Comparison of ENCODE assay signal across 8 mouse cellular contexts in genomic region chr6:4902674-4903324, GRCm38 (mm10). TPM values are rescaled to one million over a fixed set of nuclear protein-coding genes. Genes with fewer than 3 reads are reported as not detected.
A peak's percentile ranks its signal among the peaks of the same experiment; 100 is the strongest.
DNase-seq lines count a peak whose midpoint lies in the region; ATAC-seq and TF ChIP-seq lines count a peak whose summit lies in the region.

TSS of gene Ppp1r9a (plus strand) at chr6:4902917.

- peak within 1 kb of the TSS; percentile 26; the same call in 1 of the 2 replicates for H3K27ac ChIP-seq in ES-Bruce4 (ENCODE audit: insufficient read depth, low read length)
- no peak within 1 kb of the TSS for H3K27ac ChIP-seq in bone marrow macrophage, adult 2 months (ENCODE audit: insufficient read depth, low read depth, low read length)
- H3K27ac ChIP-seq in embryonic facial prominence, embryonic 14.5 days (replicated peaks; ENCODE audit: low read depth, low read length), result peak within 1 kb of the TSS; percentile 91
- H3K27ac ChIP-seq in heart, embryonic 13.5 days (replicated peaks), result peak within 1 kb of the TSS; percentile 88
- H3K27ac ChIP-seq in kidney, embryonic 16.5 days (ENCODE audit: low read length), result peak within 1 kb of the TSS; percentile 93
- H3K27ac ChIP-seq in liver, embryonic 11.5 days (ENCODE audit: low read depth, low read length), result peak within 1 kb of the TSS; percentile 89
- peak within 1 kb of the TSS; percentile 98 for H3K27ac ChIP-seq in midbrain, embryonic 16.5 days (ENCODE audit: low read length)

- 3% methylated on average over 11 of the region's 49 CpGs for WGBS in embryonic facial prominence, embryonic 14.5 days
- WGBS in heart, embryonic 13.5 days, result under 1% methylated on average over 33 of the region's 49 CpGs
- WGBS in kidney, embryonic 16.5 days, result 2% methylated on average over 26 of the region's 49 CpGs
- under 1% methylated on average over 40 of the region's 49 CpGs for WGBS in liver, embryonic 11.5 days
- WGBS in midbrain, embryonic 16.5 days, result under 1% methylated on average over 33 of the region's 49 CpGs

- no peak for TF ChIP-seq EP300 in ES-Bruce4 (IDR thresholded peaks at IDR 0.05; ENCODE audit: insufficient read depth, low read depth, low read length)

- peak; percentile 65 for DNase-seq in embryonic facial prominence, embryonic 14.5 days (ENCODE audit: low spot score)
- DNase-seq in liver, embryonic 11.5 days (ENCODE audit: low spot score), result peak; percentile 76
- DNase-seq in urinary bladder, postnatal 36 days (ENCODE audit: low spot score in 2 of 2), result peak; percentile 48 to 52

- H3K4me3 ChIP-seq in ES-Bruce4 (ENCODE audit: low read depth, low read length), result peak within 1 kb of the TSS; percentile 95
- peak within 1 kb of the TSS; percentile 81 for H3K4me3 ChIP-seq in bone marrow macrophage, adult 2 months (ENCODE audit: insufficient read depth, low read length)
- peak within 1 kb of the TSS; percentile 82 for H3K4me3 ChIP-seq in embryonic facial prominence, embryonic 14.5 days (ENCODE audit: low read depth, low read length)
- peak within 1 kb of the TSS; percentile 72 for H3K4me3 ChIP-seq in heart, embryonic 13.5 days
- peak within 1 kb of the TSS; percentile 77 for H3K4me3 ChIP-seq in kidney, embryonic 16.5 days (ENCODE audit: low read length)
- H3K4me3 ChIP-seq in liver, embryonic 11.5 days (ENCODE audit: low read depth, low read length), result peak within 1 kb of the TSS; percentile 81
- peak within 1 kb of the TSS; percentile 81 for H3K4me3 ChIP-seq in midbrain, embryonic 16.5 days (ENCODE audit: low read depth, low read length)

- no peaks in the 10 kb centered on the region for H3K36me3 ChIP-seq in ES-Bruce4 (ENCODE audit: control insufficient read depth, insufficient read depth, low read length, poor library complexity, severe bottlenecking)
- H3K36me3 ChIP-seq in embryonic facial prominence, embryonic 14.5 days (ENCODE audit: control insufficient read depth, insufficient read depth, low read length), result no peaks in the 10 kb centered on the region
- peaks cover 8% of the 10 kb centered on the region; the same call in 1 of the 2 replicates for H3K36me3 ChIP-seq in heart, embryonic 13.5 days
- no peaks in the 10 kb centered on the region for H3K36me3 ChIP-seq in kidney, embryonic 16.5 days (ENCODE audit: insufficient read depth, low read length)
- no peaks in the 10 kb centered on the region for H3K36me3 ChIP-seq in liver, embryonic 11.5 days (ENCODE audit: control insufficient read depth, insufficient read depth, low read length)
- H3K36me3 ChIP-seq in midbrain, embryonic 16.5 days (ENCODE audit: control insufficient read depth, insufficient read depth, low read length), result no peaks in the 10 kb centered on the region

- H3K4me1 ChIP-seq in ES-Bruce4 (ENCODE audit: control insufficient read depth, insufficient read depth, low read length), result no peaks in the 10 kb centered on the region
- peaks cover 4% of the 10 kb centered on the region for H3K4me1 ChIP-seq in bone marrow macrophage, adult 2 months (ENCODE audit: control insufficient read depth, insufficient read depth, low read length)
- H3K4me1 ChIP-seq in embryonic facial prominence, embryonic 14.5 days (ENCODE audit: control insufficient read depth, insufficient read depth, low read length), result peaks cover 8% of the 10 kb centered on the region
- H3K4me1 ChIP-seq in heart, embryonic 13.5 days, result peaks cover 27% of the 10 kb centered on the region
- peaks cover 10% of the 10 kb centered on the region for H3K4me1 ChIP-seq in kidney, embryonic 16.5 days (ENCODE audit: insufficient read depth, low read length)
- H3K4me1 ChIP-seq in liver, embryonic 11.5 days (replicated peaks; ENCODE audit: control insufficient read depth, insufficient read depth, low read length), result peaks cover 10% of the 10 kb centered on the region
- peaks cover 29% of the 10 kb centered on the region for H3K4me1 ChIP-seq in midbrain, embryonic 16.5 days (ENCODE audit: control insufficient read depth, insufficient read depth, low read length)

- peak within 1 kb of the TSS; percentile 97 for H3K9ac ChIP-seq in ES-Bruce4 (ENCODE audit: low read depth, poor library complexity, severe bottlenecking)
- H3K9ac ChIP-seq in embryonic facial prominence, embryonic 14.5 days (ENCODE audit: low read depth, low read length), result peak within 1 kb of the TSS; percentile 91
- peak within 1 kb of the TSS; percentile 97 for H3K9ac ChIP-seq in heart, embryonic 13.5 days
- H3K9ac ChIP-seq in kidney, embryonic 16.5 days (replicated peaks; ENCODE audit: low read length), result peak within 1 kb of the TSS; percentile 95
- H3K9ac ChIP-seq in liver, embryonic 11.5 days (ENCODE audit: low read depth, low read length), result peak within 1 kb of the TSS; percentile 78
- H3K9ac ChIP-seq in midbrain, embryonic 16.5 days (ENCODE audit: low read depth, low read length), result peak within 1 kb of the TSS; percentile 98

- peak within 1 kb of the TSS; percentile 89 for H3K4me2 ChIP-seq in embryonic facial prominence, embryonic 14.5 days (ENCODE audit: low read depth, low read length)
- peak within 1 kb of the TSS; percentile 77 for H3K4me2 ChIP-seq in heart, embryonic 13.5 days
- H3K4me2 ChIP-seq in kidney, embryonic 16.5 days (replicated peaks; ENCODE audit: low read depth, low read length), result peak within 1 kb of the TSS; percentile 88
- H3K4me2 ChIP-seq in liver, embryonic 11.5 days, result peak within 1 kb of the TSS; percentile 89
- H3K4me2 ChIP-seq in midbrain, embryonic 16.5 days (ENCODE audit: low read length), result peak within 1 kb of the TSS; percentile 67

- TF ChIP-seq CTCF in ES-Bruce4 (IDR thresholded peaks at IDR 0.05; ENCODE audit: low read depth, low read length), result peak; percentile 3
- TF ChIP-seq CTCF in bone marrow macrophage, adult 2 months (IDR thresholded peaks at IDR 0.05; ENCODE audit: low read depth, low read length), result no peak

- H3K9me3 ChIP-seq in ES-Bruce4 (replicated peaks; ENCODE audit: control insufficient read depth, insufficient read depth, low read length, poor library complexity, severe bottlenecking), result no peaks in the 10 kb centered on the region
- no peaks in the 10 kb centered on the region for H3K9me3 ChIP-seq in embryonic facial prominence, embryonic 14.5 days (ENCODE audit: control insufficient read depth, low read length)
- no peaks in the 10 kb centered on the region for H3K9me3 ChIP-seq in heart, embryonic 13.5 days
- no peaks in the 10 kb centered on the region for H3K9me3 ChIP-seq in kidney, embryonic 16.5 days (ENCODE audit: low read length)
- no peaks in the 10 kb centered on the region for H3K9me3 ChIP-seq in liver, embryonic 11.5 days (ENCODE audit: control insufficient read depth, low read length)
- H3K9me3 ChIP-seq in midbrain, embryonic 16.5 days (replicated peaks; ENCODE audit: control insufficient read depth, low read length, poor library complexity, severe bottlenecking), result no peaks in the 10 kb centered on the region

- TF ChIP-seq POLR2A in ES-Bruce4 (IDR thresholded peaks at IDR 0.05; ENCODE audit: insufficient read depth, low read length), result no peak
- TF ChIP-seq POLR2A in bone marrow macrophage, adult 2 months (IDR thresholded peaks at IDR 0.05; ENCODE audit: borderline replicate concordance, low read depth, low read length), result no peak

- H3K27me3 ChIP-seq in ES-Bruce4 (ENCODE audit: control insufficient read depth, insufficient read depth, low read length, poor library complexity, severe bottlenecking), result no peaks in the 10 kb centered on the region
- H3K27me3 ChIP-seq in embryonic facial prominence, embryonic 14.5 days (replicated peaks; ENCODE audit: control insufficient read depth, insufficient read depth, low read length), result no peaks in the 10 kb centered on the region
- H3K27me3 ChIP-seq in heart, embryonic 13.5 days (replicated peaks), result no peaks in the 10 kb centered on the region
- no peaks in the 10 kb centered on the region for H3K27me3 ChIP-seq in kidney, embryonic 16.5 days (ENCODE audit: insufficient read depth, low read length)
- no peaks in the 10 kb centered on the region for H3K27me3 ChIP-seq in liver, embryonic 11.5 days (replicated peaks; ENCODE audit: control insufficient read depth, insufficient read depth, low read length)
- H3K27me3 ChIP-seq in midbrain, embryonic 16.5 days (ENCODE audit: control insufficient read depth, insufficient read depth, low read depth, low read length), result no peaks in the 10 kb centered on the region

- ATAC-seq in embryonic facial prominence, embryonic 14.5 days (ENCODE audit: low read depth), result peak; percentile 64
- peak; percentile 51 for ATAC-seq in heart, embryonic 13.5 days (ENCODE audit: extremely low read depth, insufficient number of reproducible peaks, low FRiP score, low TSS enrichment)
- peak; percentile 85 for ATAC-seq in kidney, embryonic 16.5 days (ENCODE audit: low FRiP score, low TSS enrichment)
- peak; percentile 78 for ATAC-seq in liver, embryonic 11.5 days (replicated peaks; ENCODE audit: low FRiP score)
- ATAC-seq in midbrain, embryonic 16.5 days, result peak; percentile 77

RNA-seq across cellular contexts. Expression of gene Ppp1r9a, which starts in this region (rescaled TPM):
- 33.9 and 38.1 TPM in 2 replicates for polyA plus RNA-seq in ES-Bruce4 (2011; ENCODE audit: insufficient read depth, insufficient read length, low read depth, missing spikeins)
- 2.0 and 2.6 TPM in 2 replicates for polyA plus RNA-seq in bone marrow macrophage, adult 2 months (2012; ENCODE audit: insufficient read depth, insufficient read length, missing spikeins)
- polyA plus RNA-seq in embryonic facial prominence, embryonic 14.5 days (2014; fragmentation: Nextera tagmentation; extraction: Ambion mirVana), result 17.1 and 20.6 TPM in 2 replicates
- polyA plus RNA-seq in heart, embryonic 13.5 days (2015; fragmentation: Nextera tagmentation; extraction: Ambion mirVana), result 13.1 and 13.6 TPM in 2 replicates
- polyA plus RNA-seq in kidney, embryonic 16.5 days (2015; fragmentation: Nextera tagmentation; extraction: Ambion mirVana), result 14.9 and 15.9 TPM in 2 replicates
- polyA plus RNA-seq in liver, embryonic 11.5 days (2014; fragmentation: Nextera tagmentation; extraction: Ambion mirVana), result 15.0 and 17.6 TPM in 2 replicates
- polyA plus RNA-seq in midbrain, embryonic 16.5 days (2015; fragmentation: Nextera tagmentation; extraction: Ambion mirVana), result 37.4 and 45.4 TPM in 2 replicates
